Mouse (Mus musculus): Measurements from ENCODE around the gene Dpf1. TPM values are rescaled to one million over a fixed set of nuclear protein-coding genes. Genes with fewer than 3 reads are reported as not detected.

Gene Dpf1
- polyA plus RNA-seq, 1 experiment from 2014 or later: 60.6 TPM

DNA sequence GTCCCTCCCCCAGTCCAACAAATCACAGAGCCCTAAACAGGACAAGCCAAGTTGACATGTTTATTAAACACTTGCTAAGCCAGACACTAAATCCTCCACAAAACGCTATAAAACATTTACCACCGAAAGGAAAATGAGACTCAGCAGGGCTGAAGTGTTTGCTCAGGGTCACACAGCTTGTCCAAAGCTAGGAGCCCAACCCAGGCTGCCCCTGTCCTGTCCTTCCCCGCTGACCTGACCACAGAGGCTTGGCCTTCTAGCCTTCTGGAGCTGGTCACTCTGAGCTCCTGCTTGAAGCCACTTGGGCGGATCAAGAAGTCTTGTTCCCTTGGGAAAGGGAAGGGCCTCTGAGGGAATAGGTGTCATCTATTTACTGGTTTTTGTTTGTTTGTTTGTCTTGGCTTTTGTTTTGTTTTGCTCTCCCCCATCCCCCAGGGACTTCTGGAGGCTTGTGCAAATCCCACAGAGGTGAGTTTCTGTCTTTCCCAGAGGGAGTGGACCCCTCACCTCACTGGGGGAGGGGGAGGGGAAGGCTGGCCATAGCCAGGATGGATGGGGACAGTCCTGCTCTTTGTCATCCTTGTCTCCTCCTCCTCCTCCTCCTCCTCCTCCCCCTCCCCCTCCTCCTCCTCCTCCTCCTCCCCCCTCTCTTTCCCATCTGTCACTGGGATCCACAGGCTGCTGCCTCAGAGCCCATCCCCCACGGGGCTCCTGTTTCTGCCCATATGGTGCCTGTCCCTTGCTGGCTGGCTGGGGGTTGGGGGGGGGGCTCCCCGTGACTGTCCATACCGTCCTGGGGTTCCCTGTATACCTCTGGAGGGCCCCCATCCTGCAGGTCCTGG, 11.9 kb upstream of the Dpf1 start:
- Histone ChIP-seq H3K27me3 (ENCODE audit: insufficient read depth, poor library complexity, severe bottlenecking) (peaks cover 33% of the 10 kb centered on the region), H3K9me3 (no peaks in the 10 kb centered on the region), H3K4me3 (peak overlapping the region; percentile 65), H3K4me1 (replicated peaks) (peaks cover 62% of the 10 kb centered on the region), H3K27ac (peak overlapping the region; percentile 91), H3K36me3 (no peaks in the 10 kb centered on the region)
- DNase-seq (ENCODE audit: low spot score): peak; percentile 74
- 25% methylated on average over 7 of the region's 7 CpGs for WGBS

DNA sequence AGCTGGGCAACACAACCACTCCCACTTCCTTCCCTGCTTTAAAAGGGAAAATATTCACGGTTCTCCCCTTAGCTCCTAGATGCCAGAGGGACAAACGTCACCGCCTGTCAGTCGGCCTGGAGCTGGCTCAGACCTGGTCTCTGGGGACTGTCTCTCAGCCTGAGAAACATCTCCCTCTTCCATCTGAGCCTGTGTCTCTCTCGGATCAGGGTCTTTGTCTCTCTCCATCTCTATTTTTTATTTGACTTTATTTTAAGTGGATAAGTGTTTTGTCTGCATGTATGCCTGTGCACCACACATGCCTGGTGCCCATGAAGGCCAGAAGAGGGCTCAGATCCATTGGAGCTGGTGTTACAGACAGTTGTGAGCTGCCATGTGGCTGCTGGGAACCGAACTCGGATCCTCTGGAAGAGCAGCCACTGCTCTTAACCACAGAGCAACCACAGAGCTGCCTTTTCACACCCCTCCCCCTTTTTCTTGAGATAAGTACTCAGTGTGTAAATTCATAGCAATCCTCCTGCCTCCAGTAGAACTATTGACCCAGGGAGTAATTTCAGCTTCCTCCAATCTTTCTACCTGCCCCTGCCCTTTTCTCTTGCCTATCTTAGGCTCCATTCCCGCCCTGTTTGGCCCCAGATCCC, 11.2 kb upstream of the Dpf1 start:
- Histone ChIP-seq H3K4me1 (replicated peaks) (peaks cover 62% of the 10 kb centered on the region), H3K27ac (peak overlapping the region; percentile 91), H3K4me3 (peak overlapping the region; percentile 65), H3K36me3 (no peaks in the 10 kb centered on the region), H3K9me3 (no peaks in the 10 kb centered on the region), H3K27me3 (ENCODE audit: insufficient read depth, poor library complexity, severe bottlenecking) (peaks cover 27% of the 10 kb centered on the region)
- DNase-seq (ENCODE audit: low spot score): peak; percentile 28
- WGBS: 24% methylated on average over 8 of the region's 8 CpGs

DNA sequence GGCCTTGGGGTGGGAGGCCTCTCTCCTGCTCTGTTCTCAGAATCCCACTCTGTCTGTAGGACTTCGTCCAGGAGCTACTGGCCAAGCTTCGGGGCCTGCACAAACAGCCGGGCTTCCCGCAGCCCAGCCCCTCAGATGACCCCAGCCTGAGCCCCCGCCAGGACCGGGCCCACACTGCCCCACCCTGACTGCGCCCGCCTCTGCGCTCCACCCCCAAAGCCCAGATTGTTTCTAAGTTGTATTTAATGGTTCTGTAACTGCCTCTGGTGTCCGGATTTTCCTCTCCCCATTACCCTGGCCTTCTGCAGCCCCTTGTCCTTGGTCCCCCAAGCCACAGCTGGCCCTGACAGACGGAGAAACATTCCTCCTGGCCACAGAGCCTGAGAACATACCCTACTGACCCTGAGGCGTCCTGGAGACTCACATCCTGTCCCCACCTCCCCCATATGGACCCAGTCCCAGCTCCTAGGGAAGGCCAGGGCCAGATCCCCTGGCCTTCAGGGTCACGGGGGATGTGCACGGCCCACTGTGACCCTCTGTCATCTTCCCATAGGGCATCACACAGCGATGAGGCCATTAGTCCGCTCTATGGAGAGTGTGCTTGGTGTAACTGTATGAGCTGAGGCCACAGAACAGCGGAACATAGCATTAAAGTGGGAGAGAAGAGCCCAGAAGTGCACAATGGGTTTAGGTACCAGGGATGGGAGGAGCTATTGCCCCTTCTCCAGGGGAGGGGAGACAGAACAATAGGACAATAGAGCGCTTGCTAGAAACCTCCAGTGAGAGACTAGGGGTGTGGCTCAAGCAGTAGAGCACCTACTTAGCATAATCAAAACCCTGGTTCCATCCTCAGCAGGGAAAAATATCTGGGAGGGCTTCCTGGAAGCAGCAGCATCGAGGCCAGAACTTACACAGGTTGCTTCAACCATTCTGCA, 10.4 kb upstream of the Dpf1 start:
- Histone ChIP-seq H3K27me3 (ENCODE audit: insufficient read depth, poor library complexity, severe bottlenecking) (peaks cover 19% of the 10 kb centered on the region), H3K4me1 (replicated peaks) (peaks cover 61% of the 10 kb centered on the region), H3K9me3 (no peaks in the 10 kb centered on the region), H3K36me3 (no peaks in the 10 kb centered on the region), H3K27ac (peak overlapping the region; percentile 91), H3K4me3 (peak overlapping the region; percentile 65)
- DNase-seq (ENCODE audit: low spot score): peak; percentile 60
- 15% methylated on average over 19 of the region's 19 CpGs for WGBS

DNA sequence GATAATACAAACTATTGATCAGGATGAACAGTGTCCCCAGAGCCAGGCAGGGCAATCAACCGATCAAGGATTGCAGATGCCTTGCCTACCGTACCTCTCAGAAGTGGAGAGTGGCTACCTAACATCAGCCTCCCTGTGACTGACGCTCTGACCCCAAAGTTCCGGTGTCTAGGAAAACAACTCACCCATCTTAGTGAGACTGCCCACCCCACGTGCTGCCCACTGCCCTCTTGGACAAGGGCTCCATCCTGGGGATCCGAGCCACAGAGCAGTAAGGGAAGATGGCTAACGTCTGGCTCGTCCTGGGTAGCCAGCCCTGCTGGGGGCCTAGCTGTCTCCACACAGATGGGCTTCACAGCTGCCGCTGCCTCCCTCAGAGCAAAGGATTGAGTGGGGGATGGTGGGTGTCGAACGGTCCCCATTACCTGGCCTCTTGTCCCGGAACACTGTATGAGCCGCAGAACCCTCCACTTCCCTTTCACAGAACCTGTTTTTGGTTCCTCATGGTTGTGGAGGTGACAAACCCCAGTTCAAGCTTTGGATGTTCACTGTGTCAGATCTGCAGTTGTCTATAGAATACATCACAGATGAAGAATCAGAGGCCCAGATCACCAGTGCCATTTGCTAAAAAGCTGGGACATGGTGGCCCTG, 9.5 kb upstream of the Dpf1 start:
- no peaks in the 10 kb centered on the region for H3K36me3 ChIP-seq
- no peaks in the 10 kb centered on the region for H3K9me3 ChIP-seq
- peaks cover 17% of the 10 kb centered on the region for H3K27me3 ChIP-seq (ENCODE audit: insufficient read depth, poor library complexity, severe bottlenecking)
- H3K4me3 ChIP-seq: no peak overlapping the region
- peaks cover 53% of the 10 kb centered on the region for H3K4me1 ChIP-seq (replicated peaks)
- DNase-seq (ENCODE audit: low spot score): no peak
- WGBS: 63% methylated on average over 13 of the region's 13 CpGs
- H3K27ac ChIP-seq: peak overlapping the region; percentile 91

DNA sequence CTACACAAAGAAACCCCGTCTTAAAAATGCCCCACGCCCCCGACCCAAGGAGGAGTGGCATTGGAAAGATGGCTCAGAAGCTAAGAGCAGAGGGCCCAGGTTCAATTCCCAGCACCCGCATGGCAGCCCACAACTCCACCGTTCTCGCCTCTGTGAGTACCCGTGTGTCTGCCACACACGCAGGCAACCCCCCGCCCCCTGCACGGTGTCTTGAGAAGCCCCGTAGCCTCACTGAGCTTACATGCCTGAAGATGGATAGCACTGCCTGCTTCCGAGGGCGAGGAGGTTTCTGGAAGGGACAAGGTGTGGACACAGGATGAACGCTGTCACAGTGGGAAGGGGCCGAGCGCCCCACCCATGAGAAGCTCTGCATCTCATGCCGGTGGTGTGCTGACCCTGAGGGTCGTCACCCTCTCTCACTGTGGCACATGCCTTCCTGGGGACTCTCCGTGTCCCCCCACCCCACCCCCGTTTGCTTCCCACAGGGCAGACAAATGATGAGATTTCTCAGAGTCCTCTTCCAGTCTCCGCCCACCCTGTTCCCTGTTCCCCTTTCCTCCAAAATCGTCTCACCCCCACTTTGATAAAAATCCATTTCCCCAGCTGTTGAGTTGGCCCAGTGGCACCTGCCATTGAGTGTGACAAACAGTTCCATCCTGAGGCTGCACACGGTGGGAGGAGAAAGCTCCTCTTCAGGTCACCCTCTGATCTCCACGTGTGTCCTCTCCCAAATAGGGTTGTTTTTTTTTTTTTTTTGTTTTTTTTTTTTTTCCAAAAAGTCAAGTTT, 7.7 kb upstream of the Dpf1 start:
- H3K36me3 ChIP-seq: no peaks in the 10 kb centered on the region

DNA sequence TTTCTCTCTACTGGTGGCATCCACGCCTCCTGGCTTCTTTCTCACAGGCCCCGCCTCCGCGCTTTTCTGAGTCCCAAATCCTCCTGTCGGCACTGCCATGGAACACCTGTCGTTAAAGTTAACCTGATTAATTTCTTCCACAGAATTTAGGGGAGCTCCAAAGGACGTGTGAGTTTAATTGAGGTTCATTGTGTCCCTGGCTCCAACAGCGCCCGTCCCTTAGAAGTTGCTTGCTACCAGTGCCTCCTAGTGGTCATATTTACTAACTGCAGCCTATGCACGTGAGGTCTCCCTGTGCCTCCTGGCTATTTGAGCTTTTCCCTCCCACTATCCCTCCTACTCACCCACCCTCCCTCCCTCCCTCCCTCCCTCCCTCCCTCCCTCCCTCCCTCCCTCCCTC, 6.8 kb upstream of the Dpf1 start:
- Histone ChIP-seq H3K27ac (no peak overlapping the region), H3K9me3 (no peaks in the 10 kb centered on the region), H3K4me3 (no peak overlapping the region), H3K36me3 (no peaks in the 10 kb centered on the region), H3K4me1 (replicated peaks) (peaks cover 30% of the 10 kb centered on the region), H3K27me3 (ENCODE audit: insufficient read depth, poor library complexity, severe bottlenecking) (no peaks in the 10 kb centered on the region)
- WGBS: 13% methylated on average over 10 of the region's 10 CpGs
- DNase-seq (ENCODE audit: low spot score): peak; percentile 70

More for the DNA sequence above, 7.7 kb upstream of the Dpf1 start:
- WGBS: 84% methylated on average over 24 of the region's 24 CpGs
- Histone ChIP-seq H3K4me1 (replicated peaks) (peaks cover 37% of the 10 kb centered on the region), H3K27me3 (ENCODE audit: insufficient read depth, poor library complexity, severe bottlenecking) (peaks cover under 1% of the 10 kb centered on the region; the same call in 1 of the 2 replicates), H3K27ac (no peak overlapping the region), H3K9me3 (no peaks in the 10 kb centered on the region), H3K4me3 (no peak overlapping the region)
- DNase-seq (ENCODE audit: low spot score): no peak

DNA sequence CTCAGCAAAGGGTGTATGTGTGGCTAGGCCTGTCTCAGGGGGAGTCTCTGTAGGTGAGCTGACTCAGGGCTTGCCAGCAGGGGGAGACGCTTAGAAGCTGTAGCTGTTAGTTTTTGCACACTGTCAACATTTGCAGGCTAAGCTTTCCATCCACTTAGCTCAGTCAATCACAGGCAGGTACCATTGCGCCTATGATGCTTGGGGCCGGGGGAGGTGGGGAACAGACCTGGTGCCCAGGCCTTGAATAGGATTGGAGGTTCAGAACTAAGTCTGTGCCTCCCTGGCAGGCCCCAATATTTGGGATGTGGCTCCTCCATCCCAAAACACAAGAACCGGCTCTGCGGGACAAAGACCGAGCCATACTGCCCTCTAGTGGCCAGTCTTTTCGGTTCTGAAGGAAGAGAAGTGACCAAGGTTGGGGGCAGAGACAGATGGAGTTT, 2.6 kb upstream of the Dpf1 start:
- H3K4me1 ChIP-seq (replicated peaks): peaks cover 34% of the 10 kb centered on the region
- peak overlapping the region; percentile 77 for H3K27ac ChIP-seq
- DNase-seq (ENCODE audit: low spot score): peak; percentile 83
- H3K36me3 ChIP-seq: no peaks in the 10 kb centered on the region
- peak overlapping the region; percentile 31 for H3K4me3 ChIP-seq
- peaks cover 24% of the 10 kb centered on the region for H3K27me3 ChIP-seq (ENCODE audit: insufficient read depth, poor library complexity, severe bottlenecking)
- 3% methylated on average over 7 of the region's 7 CpGs for WGBS
- H3K9me3 ChIP-seq: no peaks in the 10 kb centered on the region

DNA sequence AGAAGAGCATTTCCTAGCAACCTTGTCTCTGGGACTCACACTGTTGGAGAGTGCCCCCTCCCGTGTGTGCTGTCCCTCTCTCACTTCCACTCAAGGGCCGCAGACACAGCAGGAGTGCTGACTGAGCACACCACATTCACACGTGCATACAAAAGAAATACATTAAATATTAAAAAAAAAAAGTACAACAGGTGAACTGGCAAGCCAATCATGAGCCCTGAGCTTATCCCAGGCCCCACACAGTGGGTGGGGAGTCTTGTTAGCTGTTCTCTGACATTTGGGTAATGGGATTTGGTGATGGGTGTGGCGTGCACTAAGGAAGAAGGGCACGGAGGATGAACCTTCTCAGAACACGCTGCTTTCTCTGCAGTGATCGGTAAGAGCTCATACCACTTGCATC, 1.1 kb upstream of the Dpf1 start:
- WGBS: 68% methylated on average over 7 of the region's 7 CpGs
- no peak overlapping the region for H3K4me3 ChIP-seq
- no peak overlapping the region for H3K27ac ChIP-seq
- peaks cover 49% of the 10 kb centered on the region for H3K4me1 ChIP-seq (replicated peaks)
- no peaks in the 10 kb centered on the region for H3K9me3 ChIP-seq
- H3K27me3 ChIP-seq (ENCODE audit: insufficient read depth, poor library complexity, severe bottlenecking): peaks cover 27% of the 10 kb centered on the region
- no peaks in the 10 kb centered on the region for H3K36me3 ChIP-seq
- DNase-seq (ENCODE audit: low spot score): no peak

DNA sequence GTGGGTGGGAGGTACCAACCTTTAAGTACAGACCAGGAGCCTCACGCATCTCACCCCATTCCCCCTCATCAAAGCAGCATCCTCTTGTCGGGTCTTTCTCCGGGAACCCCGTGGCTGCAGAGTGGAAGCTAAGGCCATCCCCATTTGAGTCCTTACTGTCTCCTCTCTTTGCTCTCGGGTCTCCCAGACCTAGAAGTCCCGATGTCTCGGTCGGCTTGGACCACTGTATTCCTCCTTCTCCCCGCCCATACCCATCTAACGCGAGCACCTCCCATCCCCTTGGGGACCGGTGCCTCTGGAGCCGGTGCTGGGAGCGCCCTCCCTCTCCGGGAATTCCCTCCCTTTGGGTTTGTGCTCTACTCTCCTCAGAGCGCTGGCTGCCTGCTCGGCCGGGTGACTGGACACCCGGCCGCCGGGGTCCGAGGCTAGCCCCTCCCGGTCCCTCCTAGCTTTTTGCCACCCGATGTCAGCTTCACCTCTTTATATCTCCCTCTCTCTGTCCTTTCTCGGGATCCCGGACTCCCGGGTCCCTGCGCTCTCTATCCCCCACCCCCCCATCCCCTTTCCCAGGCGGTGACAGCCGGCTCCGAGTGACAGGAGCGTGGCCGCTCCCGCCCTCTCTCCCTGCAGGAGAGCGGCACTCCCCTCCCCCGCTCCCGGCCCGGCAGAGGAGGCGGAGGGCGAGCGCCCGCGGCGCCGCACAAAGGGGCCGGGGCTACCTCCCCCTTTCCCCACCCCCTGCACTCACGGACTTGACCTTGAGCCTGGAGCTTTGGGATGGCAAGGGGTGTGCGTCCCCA, 912 bp downstream of the Dpf1 start:
- peaks cover 44% of the 10 kb centered on the region for H3K27me3 ChIP-seq (ENCODE audit: insufficient read depth, poor library complexity, severe bottlenecking)
- H3K27ac ChIP-seq: peak overlapping the region; percentile 88
- peak; percentile 66 for DNase-seq (ENCODE audit: low spot score)
- WGBS: under 1% methylated on average over 48 of the region's 48 CpGs
- peaks cover 69% of the 10 kb centered on the region for H3K4me1 ChIP-seq (replicated peaks)
- H3K9me3 ChIP-seq: no peaks in the 10 kb centered on the region
- peak overlapping the region; percentile 69 for H3K4me3 ChIP-seq
- H3K36me3 ChIP-seq: no peaks in the 10 kb centered on the region

DNA sequence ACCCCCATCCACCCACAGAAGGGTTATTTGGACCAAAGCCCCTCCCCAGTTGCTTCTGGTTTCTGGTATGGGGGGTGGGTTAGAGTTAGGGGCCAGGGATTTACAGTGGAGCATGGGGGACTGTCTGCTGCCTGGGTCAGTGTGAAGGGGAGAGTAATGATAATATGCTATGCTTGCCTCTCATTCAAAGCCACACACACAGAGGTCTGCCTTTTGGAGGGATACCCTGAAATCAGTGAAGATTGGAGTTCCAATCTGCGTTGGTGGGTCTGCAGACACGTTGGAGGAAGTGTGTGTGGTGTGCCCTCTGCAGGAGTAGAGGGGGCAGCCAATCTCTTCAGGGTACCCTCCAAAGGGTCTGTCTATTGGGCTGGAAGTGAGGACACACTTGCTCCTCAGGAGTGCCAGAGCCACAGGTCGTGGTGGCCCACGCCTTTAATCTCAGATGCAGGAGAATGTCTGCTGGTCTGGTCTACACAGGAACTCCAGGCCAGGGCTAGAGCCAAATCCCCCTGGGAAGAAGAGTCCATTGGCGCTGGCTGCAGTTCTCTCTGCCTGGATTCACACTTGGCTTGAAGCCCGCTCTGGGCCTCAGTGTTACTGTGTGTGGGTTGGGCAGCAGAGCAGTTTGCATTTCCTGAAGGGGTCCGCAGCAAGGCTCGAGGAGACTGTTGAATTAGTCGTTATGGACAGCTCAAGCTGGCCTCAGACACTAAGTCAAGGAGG, 1.7 kb downstream of the Dpf1 start:
- 10% methylated on average over 9 of the region's 9 CpGs for WGBS
- H3K27me3 ChIP-seq (ENCODE audit: insufficient read depth, poor library complexity, severe bottlenecking): peaks cover 52% of the 10 kb centered on the region
- H3K36me3 ChIP-seq: 0 out of 2 replicates have a peak, but pooled peaks cover 2% of the 10 kb centered on the region
- no peaks in the 10 kb centered on the region for H3K9me3 ChIP-seq
- peak overlapping the region; percentile 88 for H3K27ac ChIP-seq
- no peak for DNase-seq (ENCODE audit: low spot score)
- H3K4me3 ChIP-seq: peak overlapping the region; percentile 69
- peaks cover 73% of the 10 kb centered on the region for H3K4me1 ChIP-seq (replicated peaks)
